Mouse (Mus musculus) spleen, embryonic (tissue): ENCODE results near the gene Emilin3.
"Not testable (repeated sequence)": the region's sequence is repeated elsewhere in the genome, so short reads cannot be mapped to it uniquely, and the experiment has no call there.

Source experiments
- CTCF ChIA-PET: fragments of 350-600 bp; sonication (Branson Sonifier 250); formaldehyde crosslinking; loops from one replicate; lab custom pipeline; 2022; lab: Charles Lee

The Emilin3 gene

GRCm38 (mm10) chr2:160912231-160912671 lies at the start of gene Emilin3:
Gene Emilin3 (minus strand): TSS chr2:160912328.
- CTCF ChIA-PET, result no interaction called here

DNA sequence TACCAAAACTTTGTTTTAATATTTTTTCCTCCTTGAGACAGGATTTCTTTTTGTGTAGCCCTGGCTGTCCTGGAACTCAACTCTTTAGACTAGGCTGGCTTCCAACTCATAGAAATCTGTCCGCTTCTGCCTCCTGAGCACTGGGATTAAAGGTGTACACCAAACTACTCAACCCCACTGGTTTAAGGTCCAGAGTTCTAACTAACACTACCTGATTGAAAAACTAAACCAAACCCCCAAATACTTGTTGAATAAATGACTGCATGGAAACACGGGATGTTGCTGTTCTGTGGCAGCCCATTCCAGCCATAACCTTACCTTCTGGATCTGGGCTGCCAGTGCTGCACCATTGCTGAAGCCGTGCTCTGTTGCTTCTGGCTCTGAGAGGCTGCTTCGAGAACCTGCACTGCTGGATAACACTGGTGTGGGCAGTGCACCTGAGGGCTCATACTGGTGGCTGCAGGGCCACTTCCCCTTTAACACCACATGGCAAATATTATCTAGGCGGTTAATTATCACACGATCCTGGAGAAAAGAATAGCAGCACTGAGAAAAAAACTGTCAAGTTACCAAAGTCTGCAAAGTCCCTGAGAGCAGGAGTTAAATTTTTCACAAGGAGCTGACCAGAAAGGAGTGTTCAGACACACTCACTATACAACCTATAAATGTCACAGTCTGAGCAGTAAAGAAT lies 49.0 kb upstream of the Emilin3 start:
- CTCF ChIA-PET, result no interaction called here

- CTCF ChIA-PET, result no interaction called here
Measured at GRCm38 (mm10) chr2:160959901-160960300, 47.8 kb upstream of the Emilin3 start.

DNA sequence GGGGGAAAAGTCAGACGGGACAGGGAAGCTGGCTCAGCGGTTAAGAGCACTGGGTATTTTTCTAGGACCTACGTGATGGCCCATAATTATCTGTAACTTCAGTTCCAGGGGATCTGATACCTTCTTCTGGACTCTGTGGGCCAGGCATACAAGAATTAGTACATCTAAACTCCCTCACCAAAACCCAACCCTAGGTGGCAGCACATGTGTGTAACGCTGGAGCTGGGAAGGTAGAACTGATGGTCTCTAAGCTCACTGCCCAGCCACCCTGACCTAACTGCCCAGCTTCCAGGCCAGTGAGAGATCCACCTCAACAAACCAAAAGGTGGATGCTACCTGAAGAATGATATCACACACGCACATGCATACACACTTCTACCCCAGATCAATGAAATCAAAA lies 46.6 kb upstream of the Emilin3 start:
- CTCF ChIA-PET, result interaction anchor here (0.7 kb wide), 1 partner anchor 37 kb away, joined by 3 read pairs; no protein-coding TSS in a partner anchor

DNA sequence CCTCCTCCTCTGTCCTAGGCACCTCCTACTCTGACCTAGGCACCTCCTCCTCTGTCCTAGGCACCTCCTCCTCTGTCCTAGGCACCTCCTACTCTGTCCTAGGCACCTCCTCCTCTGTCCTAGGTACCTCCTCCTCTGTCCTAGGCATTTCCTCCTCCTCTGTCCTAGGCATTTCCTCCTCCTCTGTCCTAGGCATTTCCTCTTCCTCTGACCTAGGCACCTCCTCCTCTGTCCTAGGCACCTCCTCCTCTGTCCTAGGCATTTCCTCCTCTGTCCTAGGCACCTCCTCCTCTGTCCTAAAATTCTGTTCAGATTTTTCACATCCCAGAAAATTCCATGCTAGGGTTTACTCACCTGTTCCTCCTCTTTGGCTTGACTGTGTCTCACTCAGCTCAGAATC lies 45.7 kb upstream of the Emilin3 start:
- CTCF ChIA-PET, result not testable (repeated sequence)

DNA sequence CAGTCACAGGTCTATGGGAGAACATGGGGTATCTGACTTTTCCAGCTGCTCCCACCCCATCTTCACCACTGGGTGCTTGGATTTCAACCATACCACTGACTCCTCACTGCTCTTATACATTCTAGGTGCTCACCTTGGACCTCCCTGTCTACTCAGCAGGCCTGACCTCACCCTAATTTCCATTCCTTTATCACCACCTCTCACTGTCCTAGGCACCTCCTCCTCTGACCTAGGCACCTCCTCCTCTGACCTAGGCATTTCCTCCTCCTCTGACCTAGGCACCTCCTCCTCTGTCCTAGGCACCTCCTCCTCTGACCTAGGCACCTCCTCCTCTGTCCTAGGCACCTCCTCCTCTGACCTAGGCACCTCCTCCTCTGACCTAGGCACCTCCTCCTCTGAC lies 45.2 kb upstream of the Emilin3 start:
- CTCF ChIA-PET, result interaction anchor here (0.5 to 1.0 kb wide), 2 partner anchors 12 to 27 kb away, joined by 3 read pairs; no protein-coding TSS in a partner anchor

GRCm38 (mm10) chr2:160955331-160955730 lies 43.2 kb upstream of the Emilin3 start:
- CTCF ChIA-PET, result no interaction called here

- CTCF ChIA-PET, result no interaction called here
Measured at GRCm38 (mm10) chr2:160954541-160954940, 42.4 kb upstream of the Emilin3 start.

GRCm38 (mm10) chr2:160953131-160953873 lies 41.2 kb upstream of the Emilin3 start:
- CTCF ChIA-PET, result no interaction called here

DNA sequence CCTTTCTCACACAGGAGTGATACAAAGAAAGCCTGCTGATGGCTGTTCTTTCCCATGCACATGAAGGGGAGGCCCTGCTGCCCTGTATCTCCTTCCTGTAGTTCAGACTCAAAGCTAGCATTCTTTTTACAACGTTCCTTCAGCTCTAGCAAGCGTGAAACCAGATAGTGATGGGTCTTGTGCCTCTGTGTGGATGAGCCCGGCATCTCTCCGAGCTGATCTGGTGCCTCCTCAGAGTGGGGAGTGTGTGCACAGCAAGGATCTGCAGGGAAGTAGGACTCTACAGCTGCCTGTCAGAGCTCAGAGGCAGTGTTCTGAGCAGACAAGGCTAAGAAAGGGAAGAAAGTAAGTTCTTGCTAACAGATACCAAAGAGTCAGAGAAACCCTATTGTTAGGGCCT lies 39.5 kb upstream of the Emilin3 start:
- CTCF ChIA-PET, result no interaction called here

GRCm38 (mm10) chr2:160942443-160942842 lies 30.3 kb upstream of the Emilin3 start:
- CTCF ChIA-PET, result no interaction called here

DNA sequence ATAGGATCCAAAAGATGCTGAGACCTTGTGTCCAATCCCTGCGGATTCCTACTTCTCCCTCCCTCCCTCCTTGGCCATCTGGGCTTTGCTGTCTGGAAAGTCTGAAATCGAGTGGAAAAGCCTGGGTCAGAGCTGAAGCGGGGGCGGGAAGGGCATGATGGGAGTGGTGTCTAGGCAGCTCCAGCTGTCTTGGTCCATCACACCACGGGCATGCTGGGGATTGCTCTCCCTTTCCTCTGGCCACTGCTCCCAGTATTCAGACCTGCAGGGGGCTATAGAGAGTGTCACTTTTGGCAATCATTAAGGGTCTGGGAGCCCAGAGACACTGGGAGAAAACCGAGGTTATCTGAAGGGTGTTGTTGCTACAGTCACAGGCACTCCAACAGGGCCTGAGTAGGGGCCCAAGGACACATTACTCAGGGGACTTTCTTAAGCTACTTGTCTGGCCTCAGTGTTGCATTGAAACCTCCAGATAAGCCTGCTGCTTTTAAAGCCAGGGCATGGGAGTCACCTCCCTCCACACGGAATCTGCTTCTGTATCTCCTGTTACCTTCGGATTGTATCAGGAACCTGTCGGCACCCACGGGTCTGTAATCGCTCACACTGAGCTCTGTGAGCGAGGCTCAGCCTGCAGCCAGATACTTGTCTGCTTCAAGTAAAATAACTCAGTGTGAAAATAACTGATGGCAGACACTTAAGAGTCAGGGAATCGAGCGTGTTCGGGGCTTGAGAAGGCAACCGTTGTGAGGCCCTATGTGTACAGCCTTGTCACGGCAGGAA lies 29.0 kb upstream of the Emilin3 start:
- CTCF ChIA-PET, result no interaction called here

- CTCF ChIA-PET, result no interaction called here
Measured at GRCm38 (mm10) chr2:160934451-160934850, 22.3 kb upstream of the Emilin3 start.

DNA sequence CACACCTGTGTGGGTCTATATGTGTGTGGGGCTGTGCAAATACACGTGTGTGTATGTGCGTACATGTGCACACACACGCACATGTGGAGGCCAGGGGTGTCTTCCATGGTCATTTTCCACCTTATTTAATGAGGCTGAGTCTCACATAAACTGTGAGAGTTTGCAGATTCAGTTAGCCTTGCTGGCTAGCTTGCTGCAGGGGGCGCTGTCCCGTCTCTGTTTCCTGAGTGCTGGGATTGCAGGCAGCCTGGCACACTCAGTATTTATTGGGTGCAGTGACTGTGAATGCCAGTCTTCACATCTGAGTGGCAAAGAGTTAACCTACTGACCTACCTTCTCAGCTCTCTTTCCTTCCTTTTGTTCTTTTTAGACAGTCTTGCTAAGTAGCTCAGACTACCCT lies 21.8 kb upstream of the Emilin3 start:
- CTCF ChIA-PET, result no interaction called here

GRCm38 (mm10) chr2:160932981-160933380 lies 20.9 kb upstream of the Emilin3 start:
- CTCF ChIA-PET, result no interaction called here

GRCm38 (mm10) chr2:160932325-160932724 lies 20.2 kb upstream of the Emilin3 start:
- CTCF ChIA-PET, result no interaction called here

DNA sequence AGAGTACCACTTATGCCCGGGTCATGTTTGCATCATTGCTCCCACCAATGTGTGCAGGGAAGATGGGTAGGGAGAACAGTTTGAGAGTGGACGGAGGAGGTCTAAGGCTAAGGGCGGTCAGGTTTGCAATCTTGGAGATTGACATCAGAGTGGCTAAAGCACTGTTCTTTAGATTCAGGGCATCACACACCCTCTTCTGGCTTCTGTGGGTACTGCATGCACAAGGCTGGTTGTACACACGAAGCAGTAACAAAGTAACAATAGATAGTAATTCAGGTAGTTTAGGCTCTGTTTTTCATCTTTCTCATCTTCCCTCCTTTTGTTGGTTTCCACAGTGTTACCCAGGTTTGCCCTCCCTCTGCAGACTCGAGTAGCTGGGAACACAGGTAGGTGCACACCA lies 19.2 kb upstream of the Emilin3 start:
- CTCF ChIA-PET, result no interaction called here

- CTCF ChIA-PET, result no interaction called here
Measured at GRCm38 (mm10) chr2:160925203-160925602, 13.1 kb upstream of the Emilin3 start.

DNA sequence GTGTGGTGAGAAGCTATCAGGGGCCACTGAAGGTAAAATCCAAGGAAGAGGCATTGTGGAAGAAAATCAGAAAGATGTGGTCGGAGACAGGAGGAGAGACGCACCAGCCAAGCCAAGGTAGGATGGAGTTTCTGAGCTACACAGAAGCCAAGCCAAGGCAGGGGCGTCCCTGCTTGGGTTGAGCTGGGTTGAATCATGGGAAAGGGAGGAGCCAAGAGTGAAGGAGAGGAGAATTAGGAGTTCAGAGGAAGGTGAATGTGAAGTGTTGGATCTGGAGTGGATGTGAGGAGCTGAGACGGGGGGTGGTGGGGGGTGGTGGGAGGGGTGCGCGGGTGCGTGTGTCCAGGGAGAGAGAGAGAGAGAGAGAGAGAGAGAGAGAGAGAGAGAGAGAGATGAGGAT lies 9.2 kb upstream of the Emilin3 start:
- CTCF ChIA-PET, result no interaction called here

- CTCF ChIA-PET, result no interaction called here
Measured at GRCm38 (mm10) chr2:160918930-160919215, 6.7 kb upstream of the Emilin3 start.

DNA sequence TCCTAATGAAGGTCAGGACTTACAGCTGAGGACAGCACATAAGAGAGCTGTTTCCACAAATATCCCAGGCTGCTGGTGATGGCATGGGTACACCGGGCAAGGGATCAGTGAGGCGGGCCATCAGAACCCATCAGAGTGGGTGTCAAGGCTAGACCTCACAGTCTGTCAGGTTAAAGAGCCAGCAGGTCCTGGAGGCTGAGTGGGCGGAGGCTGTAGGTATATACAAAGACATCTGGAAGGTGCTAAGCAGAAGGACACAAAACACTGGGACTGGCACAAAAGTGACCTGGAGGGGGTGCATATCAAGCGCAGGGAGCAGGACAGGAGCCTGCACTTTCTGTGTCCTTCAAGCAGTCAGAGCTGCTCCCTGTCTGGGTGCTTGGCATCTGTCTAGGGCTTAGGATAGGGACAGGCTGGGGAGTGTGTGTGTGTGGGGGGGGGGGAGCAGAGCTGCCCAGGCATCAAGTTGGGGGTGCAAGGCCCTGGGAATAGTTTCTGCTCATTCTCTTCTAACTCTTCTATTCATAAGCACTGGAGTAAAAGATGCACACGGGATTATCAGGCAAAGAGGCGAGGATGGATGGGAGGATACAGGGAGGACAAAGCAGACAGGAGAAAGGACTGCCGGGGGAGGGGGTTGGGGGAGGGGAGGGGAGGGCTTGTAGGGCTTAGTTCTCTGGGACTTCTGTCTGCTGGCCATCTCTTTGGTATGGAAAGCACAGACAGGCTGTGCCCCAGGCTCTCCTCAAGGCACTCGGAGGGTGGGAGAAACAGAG lies 6.2 kb upstream of the Emilin3 start:
- CTCF ChIA-PET, result no interaction called here

DNA sequence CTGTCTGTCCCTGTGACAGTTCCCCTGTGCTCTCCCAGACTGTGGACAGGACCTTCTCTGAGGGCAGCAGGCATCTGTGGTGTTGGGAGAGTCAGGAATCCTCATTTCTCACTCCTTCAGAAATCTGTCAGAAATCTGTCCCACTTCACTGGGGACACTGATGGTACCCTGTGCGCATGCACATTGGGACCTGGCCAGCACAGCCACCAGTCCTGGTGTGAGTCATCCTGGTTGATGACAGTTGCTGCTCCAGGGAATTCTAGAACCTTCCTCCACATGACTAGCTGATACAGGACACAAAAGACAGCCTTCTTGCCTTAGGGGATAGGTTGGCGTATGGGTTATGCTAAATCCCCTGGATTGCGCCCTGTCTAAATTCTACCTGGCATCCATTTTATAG lies 5.2 kb upstream of the Emilin3 start:
- CTCF ChIA-PET, result no interaction called here
